Mouse (Mus musculus) adrenal gland (tissue): ENCODE results near the gene Olfr1274-ps.
"Not testable (repeated sequence)": the region's sequence is repeated elsewhere in the genome, so short reads cannot be mapped to it uniquely, and the experiment has no call there.

Experiments used
- intact Hi-C: fragments of 180-260 bp; cut with DNase I; formaldehyde crosslinking; loops from one replicate; pipeline ENCODE4 v1.15.1; 2025
- long read RNA-seq, 2 experiments: library from polyadenylated mRNA; unstranded; transcript quantifications; one replicate each; pipeline ENCODE4 v2.0.0; 2020; ENCODE audit warnings: borderline replicate concordance in 1 of 2; ENCODE audit not compliant: insufficient replicate concordance in 1 of 2

The Olfr1274-ps gene
- long read RNA-seq, experiment 1: 0 reads
- long read RNA-seq, experiment 2: 0 reads

- intact Hi-C loops: not testable (repeated sequence)
Measured at GRCm38 (mm10) chr2:90398633-90399107, at the start of gene Olfr1274-ps. Gene Olfr1274-ps, plus strand, starts transcription at chr2:90398683.

GRCm38 (mm10) chr2:90351047-90351446, 47.4 kb upstream of the Olfr1274-ps start:
- intact Hi-C loops: not testable (repeated sequence)

- intact Hi-C loops: not testable (repeated sequence)
Measured at GRCm38 (mm10) chr2:90351540-90351939, 46.9 kb upstream of the Olfr1274-ps start.

GRCm38 (mm10) chr2:90359229-90359628, 39.3 kb upstream of the Olfr1274-ps start:
- intact Hi-C loops: not testable (repeated sequence)

DNA sequence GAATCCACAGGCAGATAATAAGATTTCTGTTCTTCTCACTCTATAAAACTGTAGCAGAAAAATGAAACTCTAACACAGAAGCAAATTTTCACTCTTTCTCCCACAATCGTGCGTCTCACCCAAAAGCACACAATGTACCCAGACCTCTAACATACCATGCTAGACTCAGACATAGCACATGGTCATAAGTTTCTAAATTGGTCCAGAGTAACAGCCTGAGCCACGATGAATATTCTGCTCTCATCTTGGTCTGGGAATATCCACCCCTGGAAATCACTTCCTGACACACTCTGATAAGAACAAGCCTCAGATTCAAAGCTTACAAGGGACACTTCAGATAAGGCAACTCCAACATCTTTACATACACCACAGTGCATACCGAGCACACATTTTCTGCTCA, 38.3 kb upstream of the Olfr1274-ps start:
- intact Hi-C loops: not testable (repeated sequence)

DNA sequence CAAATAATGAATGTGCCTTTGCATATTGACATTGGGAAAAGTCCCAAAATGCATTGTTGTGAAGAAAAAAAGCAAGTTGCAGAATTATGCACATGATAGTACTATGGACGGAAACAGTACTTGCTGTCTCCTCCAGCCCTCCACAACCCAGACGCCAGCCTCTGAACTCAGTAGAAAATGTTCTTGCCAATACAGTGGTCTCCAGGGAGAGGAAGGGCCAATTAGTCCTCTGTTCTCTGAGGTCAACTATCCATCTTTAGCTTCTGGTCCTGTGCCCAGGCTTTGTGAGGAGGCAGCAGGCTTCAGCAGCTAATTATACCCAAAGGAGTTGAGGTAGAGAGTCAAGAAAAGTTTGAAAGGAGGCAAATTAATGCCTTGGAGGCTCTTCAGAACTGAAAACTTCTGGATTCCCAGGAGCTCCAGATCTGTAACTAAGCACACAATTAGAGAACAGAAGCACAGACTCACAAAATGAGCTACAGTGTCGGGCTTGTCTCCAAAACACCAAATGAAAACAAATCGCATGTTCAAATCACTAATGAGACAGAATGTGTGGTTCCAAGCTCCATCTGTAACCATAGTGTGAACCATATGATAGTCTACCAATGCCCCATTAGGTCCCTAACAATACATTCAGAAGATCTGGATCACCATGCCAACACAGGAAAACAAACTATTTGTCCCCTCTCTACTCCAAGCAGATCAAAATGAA, 15.8 kb downstream of the Olfr1274-ps start:
- intact Hi-C loops: not testable (repeated sequence)

GRCm38 (mm10) chr2:90422282-90422681, 23.8 kb downstream of the Olfr1274-ps start:
- intact Hi-C loops: not testable (repeated sequence)

- intact Hi-C loops: not testable (repeated sequence)
Measured at GRCm38 (mm10) chr2:90424937-90425336, 26.5 kb downstream of the Olfr1274-ps start.

- intact Hi-C loops: not testable (repeated sequence)
Measured at GRCm38 (mm10) chr2:90428988-90429717, 30.7 kb downstream of the Olfr1274-ps start.

GRCm38 (mm10) chr2:90429782-90430181, 31.3 kb downstream of the Olfr1274-ps start:
- intact Hi-C loops: not testable (repeated sequence)

GRCm38 (mm10) chr2:90437453-90437852, 39.0 kb downstream of the Olfr1274-ps start:
- intact Hi-C loops: not testable (repeated sequence)

- intact Hi-C loops: not testable (repeated sequence)
Measured at GRCm38 (mm10) chr2:90440169-90440568, 41.7 kb downstream of the Olfr1274-ps start.

- intact Hi-C loops: not testable (repeated sequence)
Measured at GRCm38 (mm10) chr2:90441811-90442210, 43.3 kb downstream of the Olfr1274-ps start.

GRCm38 (mm10) chr2:90443811-90444210, 45.3 kb downstream of the Olfr1274-ps start:
- intact Hi-C loops: no loop called here

- intact Hi-C loops: no loop called here
Measured at GRCm38 (mm10) chr2:90448967-90449740, 50.7 kb downstream of the Olfr1274-ps start.

- intact Hi-C loops: no loop called here
Measured at GRCm38 (mm10) chr2:90452380-90452779, 53.9 kb downstream of the Olfr1274-ps start.
